Mouse (Mus musculus): Measurements from ENCODE around the gene Itgad.

GRCm38 (mm10) chr7:128238991-128239390, 84.8 kb downstream of the Itgad start:
- TF ChIP-seq REST (IDR thresholded peaks at IDR 0.05; ENCODE audit: insufficient read depth, insufficient read length) (no peak), POLR2AphosphoS2 (IDR thresholded peaks at IDR 0.05; ENCODE audit: insufficient read length, low read depth) (no peak), E2F4 (IDR thresholded peaks at IDR 0.05; ENCODE audit: insufficient read depth) (no peak), MAX (IDR thresholded peaks at IDR 0.05; ENCODE audit: low read depth) (no peak), POLR2A (IDR thresholded peaks at IDR 0.05; ENCODE audit: insufficient read length, low read depth) (no peak)
